Mouse (Mus musculus): ENCODE results near the gene Ebna1bp2. TPM values are rescaled to one million over a fixed set of nuclear protein-coding genes. Genes with fewer than 3 reads are reported as not detected.

Gene Ebna1bp2
- polyA plus RNA-seq, 1 experiment from 2014 or later = 83.0 TPM

- H3K4me3 ChIP-seq (ENCODE audit: low read length) = no peak overlapping the region
- no peak for ATAC-seq
- no peaks in the 10 kb centered on the region for H3K9me3 ChIP-seq (ENCODE audit: control insufficient read depth, low read length)
- H3K9ac ChIP-seq (ENCODE audit: low read depth, low read length) = no peak overlapping the region
- H3K4me2 ChIP-seq (ENCODE audit: low read length) = no peak overlapping the region
- no peaks in the 10 kb centered on the region for H3K36me3 ChIP-seq (ENCODE audit: control insufficient read depth, insufficient read depth, low read length)
- H3K4me1 ChIP-seq (ENCODE audit: control insufficient read depth, insufficient read depth, low read depth, low read length) = no peaks in the 10 kb centered on the region
- WGBS = 76% methylated on average over 3 of the region's 3 CpGs
- no peak overlapping the region for H3K27ac ChIP-seq (ENCODE audit: low read depth, low read length)
- 0 out of 2 replicates have a peak, but pooled peaks cover 2% of the 10 kb centered on the region for H3K27me3 ChIP-seq (replicated peaks; ENCODE audit: control insufficient read depth, insufficient read depth, low read length)
Observed at GRCm38 (mm10) chr4:118609836-118610235, 10.8 kb upstream of the Ebna1bp2 start.

DNA sequence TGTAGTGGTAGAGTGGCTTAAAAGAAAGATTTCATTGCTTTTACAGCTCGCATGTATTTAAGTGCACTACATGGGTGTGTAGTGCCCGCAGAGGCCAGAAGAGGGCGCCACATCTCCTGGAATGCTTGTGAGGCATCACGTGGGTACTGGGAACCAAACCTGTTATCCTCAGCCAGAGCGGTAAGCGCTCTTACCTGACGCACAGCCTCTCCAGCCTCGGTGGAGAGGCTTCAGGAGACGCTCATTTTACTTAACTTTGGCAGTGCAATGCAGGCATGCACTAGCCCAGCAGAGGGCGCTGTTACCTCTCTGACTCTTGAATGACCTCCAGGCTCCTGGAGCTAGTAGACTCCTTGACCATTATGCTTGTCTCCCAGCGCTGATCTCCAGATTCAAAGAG, 8.0 kb upstream of the Ebna1bp2 start:
- H3K36me3 ChIP-seq (ENCODE audit: control insufficient read depth, insufficient read depth, low read length) = no peaks in the 10 kb centered on the region
- 28% methylated on average over 11 of the region's 11 CpGs for WGBS
- no peak overlapping the region for H3K4me3 ChIP-seq (ENCODE audit: low read length)
- H3K4me2 ChIP-seq (ENCODE audit: low read length) = no peak overlapping the region
- no peaks in the 10 kb centered on the region for H3K9me3 ChIP-seq (ENCODE audit: control insufficient read depth, low read length)
- H3K9ac ChIP-seq (ENCODE audit: low read depth, low read length) = no peak overlapping the region
- ATAC-seq = no peak
- no peak overlapping the region for H3K27ac ChIP-seq (ENCODE audit: low read depth, low read length)
- no peaks in the 10 kb centered on the region for H3K4me1 ChIP-seq (ENCODE audit: control insufficient read depth, insufficient read depth, low read depth, low read length)
- 0 out of 2 replicates have a peak, but pooled peaks cover 2% of the 10 kb centered on the region for H3K27me3 ChIP-seq (replicated peaks; ENCODE audit: control insufficient read depth, insufficient read depth, low read length)

DNA sequence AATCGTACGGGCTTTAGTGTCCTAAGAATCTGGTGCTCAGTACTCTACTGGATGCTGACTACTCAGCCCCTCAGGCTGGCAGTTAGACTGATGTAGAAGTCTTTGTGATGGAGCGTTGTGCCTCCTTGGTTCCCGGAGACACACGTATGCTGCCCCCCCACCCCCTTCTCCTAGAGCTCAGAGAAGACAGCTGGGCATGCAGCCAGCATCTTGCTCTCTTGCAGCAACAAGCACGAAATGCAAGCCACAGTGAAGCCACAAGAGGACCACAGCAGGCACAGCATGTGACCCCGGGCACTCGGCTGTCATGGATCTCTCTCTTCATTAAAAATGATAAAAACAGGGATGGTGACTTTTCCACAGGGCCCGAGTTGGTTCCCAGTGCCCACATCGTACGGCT, 5.2 kb upstream of the Ebna1bp2 start:
- H3K36me3 ChIP-seq (ENCODE audit: control insufficient read depth, insufficient read depth, low read length) = no peaks in the 10 kb centered on the region
- no peaks in the 10 kb centered on the region for H3K9me3 ChIP-seq (ENCODE audit: control insufficient read depth, low read length)
- no peak overlapping the region for H3K4me3 ChIP-seq (ENCODE audit: low read length)
- no peak overlapping the region for H3K4me2 ChIP-seq (ENCODE audit: low read length)
- 67% methylated on average over 11 of the region's 11 CpGs for whole genome bisulfite sequencing
- H3K4me1 ChIP-seq (ENCODE audit: control insufficient read depth, insufficient read depth, low read depth, low read length) = no peaks in the 10 kb centered on the region
- no peak overlapping the region for H3K27ac ChIP-seq (ENCODE audit: low read depth, low read length)
- H3K9ac ChIP-seq (ENCODE audit: low read depth, low read length) = no peak overlapping the region
- 0 out of 2 replicates have a peak, but pooled peaks cover under 1% of the 10 kb centered on the region for H3K27me3 ChIP-seq (replicated peaks; ENCODE audit: control insufficient read depth, insufficient read depth, low read length)
- no peak for ATAC-seq

DNA sequence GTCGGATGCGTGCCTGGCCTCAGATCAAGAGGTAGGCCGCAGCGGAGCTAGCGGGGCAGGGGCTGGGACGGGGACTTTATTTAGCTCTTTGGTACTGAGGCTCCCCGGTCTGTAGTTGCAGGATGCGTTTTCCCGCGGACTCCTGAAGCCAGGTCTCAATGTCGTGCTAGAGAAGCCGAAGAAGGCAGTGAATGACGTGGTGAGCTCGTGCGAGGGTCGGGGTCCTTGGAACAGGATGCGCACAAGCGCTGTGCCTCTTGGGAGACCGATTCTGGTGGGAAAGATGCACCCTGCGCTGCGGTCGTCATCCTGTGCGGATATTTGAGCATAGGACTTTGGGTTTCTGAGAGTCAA, 345 bp downstream of the Ebna1bp2 start:
- peak overlapping the region; percentile 76 for H3K9ac ChIP-seq (ENCODE audit: low read depth, low read length)
- H3K27ac ChIP-seq (ENCODE audit: low read depth, low read length) = peak overlapping the region; percentile 81; the same call in 1 of the 2 replicates
- WGBS = under 1% methylated on average over 23 of the region's 23 CpGs
- peaks cover 27% of the 10 kb centered on the region for H3K36me3 ChIP-seq (ENCODE audit: control insufficient read depth, insufficient read depth, low read length)
- peaks cover 9% of the 10 kb centered on the region for H3K4me1 ChIP-seq (ENCODE audit: control insufficient read depth, insufficient read depth, low read depth, low read length)
- H3K9me3 ChIP-seq (ENCODE audit: control insufficient read depth, low read length) = no peaks in the 10 kb centered on the region
- peak; percentile 74; the same call in 1 of the 2 replicates for ATAC-seq
- peak overlapping the region; percentile 73 for H3K4me3 ChIP-seq (ENCODE audit: low read length)
- no peaks in the 10 kb centered on the region for H3K27me3 ChIP-seq (replicated peaks; ENCODE audit: control insufficient read depth, insufficient read depth, low read length)
- H3K4me2 ChIP-seq (ENCODE audit: low read length) = peak overlapping the region; percentile 82

GRCm38 (mm10) chr4:118621781-118622180, 1.2 kb downstream of the Ebna1bp2 start:
- Histone ChIP-seq H3K9ac (ENCODE audit: low read depth, low read length) (no peak overlapping the region), H3K9me3 (ENCODE audit: control insufficient read depth, low read length) (no peaks in the 10 kb centered on the region), H3K4me2 (ENCODE audit: low read length) (peak overlapping the region; percentile 82), H3K36me3 (ENCODE audit: control insufficient read depth, insufficient read depth, low read length) (peaks cover 29% of the 10 kb centered on the region), H3K4me3 (ENCODE audit: low read length) (peak overlapping the region; percentile 73), H3K27me3 (replicated peaks; ENCODE audit: control insufficient read depth, insufficient read depth, low read length) (no peaks in the 10 kb centered on the region), H3K4me1 (ENCODE audit: control insufficient read depth, insufficient read depth, low read depth, low read length) (peaks cover 9% of the 10 kb centered on the region), H3K27ac (ENCODE audit: low read depth, low read length) (no peak overlapping the region)
- WGBS = 88% methylated on average over 9 of the region's 9 CpGs
- no peak for ATAC-seq

DNA sequence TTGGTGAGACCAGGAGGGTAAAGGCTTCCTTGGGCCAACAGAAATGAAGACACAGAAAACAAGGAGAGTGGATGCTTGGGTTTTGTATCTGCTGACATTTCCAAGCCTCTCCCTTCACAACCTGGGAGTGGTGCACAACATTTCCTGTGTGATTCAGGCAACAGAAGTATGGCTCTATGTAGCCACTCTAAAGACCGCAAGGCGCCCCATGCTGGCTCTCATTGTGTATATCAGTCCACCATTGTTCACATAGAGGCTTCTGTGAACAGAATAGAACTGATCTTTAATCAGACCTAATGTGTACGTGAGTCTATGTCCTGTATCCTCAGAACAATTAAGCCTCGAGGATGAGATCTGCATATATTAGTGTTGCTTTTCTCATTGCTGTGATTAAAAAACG, 9.7 kb downstream of the Ebna1bp2 start:
- WGBS = 78% methylated on average over 5 of the region's 5 CpGs
- H3K4me3 ChIP-seq (ENCODE audit: low read length) = no peak overlapping the region
- no peak overlapping the region for H3K4me2 ChIP-seq (ENCODE audit: low read length)
- ATAC-seq = no peak
- no peaks in the 10 kb centered on the region for H3K27me3 ChIP-seq (replicated peaks; ENCODE audit: control insufficient read depth, insufficient read depth, low read length)
- no peak overlapping the region for H3K9ac ChIP-seq (ENCODE audit: low read depth, low read length)
- no peaks in the 10 kb centered on the region for H3K9me3 ChIP-seq (ENCODE audit: control insufficient read depth, low read length)
- H3K36me3 ChIP-seq (ENCODE audit: control insufficient read depth, insufficient read depth, low read length) = peaks cover 29% of the 10 kb centered on the region
- no peak overlapping the region for H3K27ac ChIP-seq (ENCODE audit: low read depth, low read length)
- H3K4me1 ChIP-seq (ENCODE audit: control insufficient read depth, insufficient read depth, low read depth, low read length) = no peaks in the 10 kb centered on the region

DNA sequence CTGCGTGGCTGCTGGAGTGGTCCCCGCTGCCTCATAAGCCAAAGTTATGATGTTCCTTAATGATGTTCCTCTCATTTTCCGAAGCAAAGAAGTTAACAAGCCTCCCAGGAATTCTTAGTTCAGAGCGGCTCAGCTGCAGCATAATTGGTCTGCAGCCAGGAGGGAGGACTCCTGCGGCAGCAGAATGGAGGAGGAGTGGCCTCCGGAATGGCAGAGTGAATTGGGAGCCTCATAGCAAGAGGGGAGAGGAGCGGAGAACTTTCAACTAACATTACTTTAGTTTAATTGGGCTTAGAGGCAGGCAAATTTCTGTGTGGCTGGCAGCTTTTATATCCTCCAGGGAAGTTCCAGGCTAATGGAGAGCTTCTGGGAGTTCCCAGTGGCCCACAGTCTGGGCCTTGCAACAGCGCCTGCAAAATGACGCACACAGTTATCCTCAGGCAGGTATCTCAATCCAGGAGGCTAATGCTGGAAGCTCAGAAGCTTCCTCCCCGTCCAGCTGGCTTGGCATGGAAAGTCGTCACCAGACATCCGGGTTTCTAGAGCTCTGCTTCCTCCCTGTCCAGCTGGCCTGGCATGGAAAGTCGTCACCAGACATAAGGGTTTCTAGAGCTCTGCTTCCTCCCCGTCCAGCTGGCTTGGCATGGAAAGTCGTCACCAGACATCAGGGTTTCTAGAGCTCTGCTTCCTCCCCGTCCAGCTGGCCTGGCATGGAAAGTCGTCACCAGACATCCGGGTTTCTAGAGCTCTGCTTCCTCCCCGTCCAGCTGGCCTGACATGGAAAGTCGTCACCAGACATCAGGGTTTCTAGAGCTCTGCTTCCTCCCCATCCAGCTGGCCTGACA, 22.0 kb downstream of the Ebna1bp2 start:
- Histone ChIP-seq H3K27ac (ENCODE audit: low read depth, low read length) (no peak overlapping the region), H3K27me3 (replicated peaks; ENCODE audit: control insufficient read depth, insufficient read depth, low read length) (no peaks in the 10 kb centered on the region), H3K4me1 (ENCODE audit: control insufficient read depth, insufficient read depth, low read depth, low read length) (peaks cover 3% of the 10 kb centered on the region), H3K4me2 (ENCODE audit: low read length) (peak overlapping the region; percentile 8), H3K9me3 (ENCODE audit: control insufficient read depth, low read length) (no peaks in the 10 kb centered on the region), H3K9ac (ENCODE audit: low read depth, low read length) (no peak overlapping the region), H3K4me3 (ENCODE audit: low read length) (no peak overlapping the region), H3K36me3 (ENCODE audit: control insufficient read depth, insufficient read depth, low read length) (no peaks in the 10 kb centered on the region)
- ATAC-seq = peak; percentile 79
- WGBS = 46% methylated on average over 20 of the region's 20 CpGs

- Histone ChIP-seq H3K4me3 (ENCODE audit: low read length) (no peak overlapping the region), H3K36me3 (ENCODE audit: control insufficient read depth, insufficient read depth, low read length) (no peaks in the 10 kb centered on the region), H3K9me3 (ENCODE audit: control insufficient read depth, low read length) (no peaks in the 10 kb centered on the region), H3K27me3 (replicated peaks; ENCODE audit: control insufficient read depth, insufficient read depth, low read length) (no peaks in the 10 kb centered on the region), H3K27ac (ENCODE audit: low read depth, low read length) (no peak overlapping the region), H3K4me1 (ENCODE audit: control insufficient read depth, insufficient read depth, low read depth, low read length) (peaks cover 3% of the 10 kb centered on the region), H3K4me2 (ENCODE audit: low read length) (no peak overlapping the region), H3K9ac (ENCODE audit: low read depth, low read length) (no peak overlapping the region)
- 12% methylated on average over 2 of the region's 2 CpGs for WGBS
- ATAC-seq = no peak
Observed at GRCm38 (mm10) chr4:118645234-118645633, 24.6 kb downstream of the Ebna1bp2 start.

- no peaks in the 10 kb centered on the region for H3K36me3 ChIP-seq (ENCODE audit: control insufficient read depth, insufficient read depth, low read length)
- no peak within 1 kb of the TSS for H3K4me3 ChIP-seq (ENCODE audit: low read length)
- H3K27ac ChIP-seq (ENCODE audit: low read depth, low read length) = no peak within 1 kb of the TSS
- H3K9me3 ChIP-seq (ENCODE audit: control insufficient read depth, low read length) = no peaks in the 10 kb centered on the region
- no peak within 1 kb of the TSS for H3K4me2 ChIP-seq (ENCODE audit: low read length)
- H3K9ac ChIP-seq (ENCODE audit: low read depth, low read length) = no peak within 1 kb of the TSS
- no peaks in the 10 kb centered on the region for H3K27me3 ChIP-seq (replicated peaks; ENCODE audit: control insufficient read depth, insufficient read depth, low read length)
- no peak for ATAC-seq
- no peaks in the 10 kb centered on the region for H3K4me1 ChIP-seq (ENCODE audit: control insufficient read depth, insufficient read depth, low read depth, low read length)
Observed at GRCm38 (mm10) chr4:118658652-118659051, 38.1 kb downstream of the Ebna1bp2 start, which contains the start of gene Olfr62. Gene Olfr62, plus strand, starts transcription at chr4:118658952.
